Mouse (Mus musculus): ENCODE data around the gene Immp2l. TPM values are rescaled to one million over a fixed set of nuclear protein-coding genes. Genes with fewer than 3 reads are reported as not detected.

Gene Immp2l
- polyA plus RNA-seq, 1 experiment from 2014 or later = 4.3 TPM

GRCm38 (mm10) chr12:41330988-41331671 is 307.2 kb downstream of the Immp2l start:
- no peaks in the 10 kb centered on the region for H3K9me3 ChIP-seq
- ATAC-seq (replicated peaks) = no peak
- no peaks in the 10 kb centered on the region for H3K4me1 ChIP-seq
- no peak overlapping the region for H3K4me2 ChIP-seq (replicated peaks)
- no peaks in the 10 kb centered on the region for H3K27me3 ChIP-seq
- 66% methylated on average over 7 of the region's 7 CpGs for WGBS
- H3K9ac ChIP-seq (replicated peaks) = no peak overlapping the region
- no peak overlapping the region for H3K4me3 ChIP-seq
- H3K36me3 ChIP-seq = no peaks in the 10 kb centered on the region
- no peak overlapping the region for H3K27ac ChIP-seq (replicated peaks)

DNA sequence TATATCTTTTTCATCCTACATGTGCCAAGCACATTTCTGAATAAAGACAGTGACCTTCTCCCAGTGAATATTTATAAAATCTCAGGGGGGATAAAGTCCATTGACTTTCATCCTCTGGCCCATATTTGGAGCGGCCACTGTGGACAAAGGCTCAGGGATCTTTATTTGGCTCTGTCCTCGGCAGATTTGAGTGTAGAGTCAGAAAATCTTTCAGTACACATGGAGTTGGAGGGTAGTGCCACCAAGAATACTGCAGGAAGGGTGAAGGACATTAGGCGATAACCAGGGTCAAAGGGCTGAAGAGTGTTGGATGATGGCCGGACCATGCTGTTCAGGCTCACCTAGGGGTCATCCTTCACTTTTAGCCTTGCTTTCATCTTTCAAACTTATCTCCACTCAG is 321.7 kb downstream of the Immp2l start:
- no peak for ATAC-seq (replicated peaks)
- Histone ChIP-seq H3K36me3 (no peaks in the 10 kb centered on the region), H3K9ac (replicated peaks) (no peak overlapping the region), H3K27me3 (no peaks in the 10 kb centered on the region), H3K4me1 (0 out of 2 replicates have a peak, but pooled peaks cover 3% of the 10 kb centered on the region), H3K27ac (replicated peaks) (no peak overlapping the region), H3K4me3 (no peak overlapping the region), H3K4me2 (replicated peaks) (no peak overlapping the region), H3K9me3 (no peaks in the 10 kb centered on the region)
- 88% methylated on average over 4 of the region's 4 CpGs for WGBS

DNA sequence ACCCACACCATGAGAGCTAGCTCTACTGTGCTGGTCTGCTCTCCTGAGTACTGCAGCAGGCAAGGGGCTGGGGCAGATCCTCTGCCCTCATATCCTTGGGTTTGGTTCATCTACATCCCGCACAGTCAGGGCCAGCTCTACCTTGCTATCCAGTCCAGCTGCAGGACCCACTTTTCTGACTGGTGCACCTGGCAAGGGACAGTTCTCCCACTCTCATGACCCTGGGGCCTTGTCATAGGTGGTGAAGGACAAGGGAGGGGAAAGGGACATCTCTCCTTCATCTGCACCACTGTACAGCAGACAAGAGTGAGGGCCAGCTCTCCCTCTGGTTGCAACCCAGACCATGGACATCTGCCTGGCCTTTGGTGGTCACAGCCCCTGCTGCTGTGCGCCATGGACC is 323.6 kb downstream of the Immp2l start:
- Histone ChIP-seq H3K27me3 (no peaks in the 10 kb centered on the region), H3K27ac (replicated peaks) (no peak overlapping the region), H3K4me1 (peaks cover 8% of the 10 kb centered on the region), H3K4me2 (replicated peaks) (no peak overlapping the region), H3K9ac (replicated peaks) (no peak overlapping the region), H3K4me3 (no peak overlapping the region), H3K36me3 (no peaks in the 10 kb centered on the region), H3K9me3 (no peaks in the 10 kb centered on the region)
- ATAC-seq (replicated peaks) = no peak
- WGBS = 94% methylated on average over 2 of the region's 2 CpGs

DNA sequence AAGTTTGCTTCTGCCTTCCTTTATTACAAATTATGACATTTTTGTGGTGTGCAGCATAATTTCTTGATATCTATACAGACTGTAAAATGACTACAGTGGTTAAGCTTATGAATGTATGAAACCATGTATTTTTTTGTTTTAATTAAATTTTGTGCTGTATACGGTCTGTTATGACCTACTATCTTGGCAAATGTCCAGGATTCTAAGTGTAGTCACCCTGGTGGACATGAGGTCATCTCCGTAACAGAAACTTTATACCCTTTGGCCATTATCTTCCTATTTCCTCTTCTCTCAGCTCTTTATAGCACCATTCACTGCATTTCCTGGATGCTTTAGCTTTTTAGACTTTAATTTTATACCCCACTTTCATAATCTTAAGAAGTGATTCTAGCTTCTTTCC is 325.5 kb downstream of the Immp2l start:
- 81% methylated on average over 2 of the region's 2 CpGs for WGBS
- no peak overlapping the region for H3K9ac ChIP-seq (replicated peaks)
- H3K4me3 ChIP-seq = no peak overlapping the region
- no peak overlapping the region for H3K27ac ChIP-seq (replicated peaks)
- H3K9me3 ChIP-seq = no peaks in the 10 kb centered on the region
- no peaks in the 10 kb centered on the region for H3K36me3 ChIP-seq
- H3K27me3 ChIP-seq = no peaks in the 10 kb centered on the region
- no peak for ATAC-seq (replicated peaks)
- no peak overlapping the region for H3K4me2 ChIP-seq (replicated peaks)
- peaks cover 8% of the 10 kb centered on the region for H3K4me1 ChIP-seq

GRCm38 (mm10) chr12:41349814-41350213 is 325.9 kb downstream of the Immp2l start:
- WGBS = 86% methylated on average over 2 of the region's 2 CpGs
- ATAC-seq (replicated peaks) = no peak
- Histone ChIP-seq H3K9me3 (no peaks in the 10 kb centered on the region), H3K4me2 (replicated peaks) (no peak overlapping the region), H3K4me3 (no peak overlapping the region), H3K27ac (replicated peaks) (no peak overlapping the region), H3K9ac (replicated peaks) (no peak overlapping the region), H3K36me3 (no peaks in the 10 kb centered on the region), H3K27me3 (no peaks in the 10 kb centered on the region), H3K4me1 (peaks cover 8% of the 10 kb centered on the region)

GRCm38 (mm10) chr12:41351275-41351674 is 327.4 kb downstream of the Immp2l start:
- H3K36me3 ChIP-seq = no peaks in the 10 kb centered on the region
- peaks cover 8% of the 10 kb centered on the region for H3K4me1 ChIP-seq
- 11% methylated on average over 2 of the region's 2 CpGs for WGBS
- H3K27ac ChIP-seq (replicated peaks) = no peak overlapping the region; the same call in 1 of the 2 replicates
- no peak overlapping the region for H3K4me3 ChIP-seq
- H3K4me2 ChIP-seq (replicated peaks) = no peak overlapping the region
- no peaks in the 10 kb centered on the region for H3K9me3 ChIP-seq
- peak; percentile 91 for ATAC-seq (replicated peaks)
- H3K27me3 ChIP-seq = no peaks in the 10 kb centered on the region
- no peak overlapping the region for H3K9ac ChIP-seq (replicated peaks)

DNA sequence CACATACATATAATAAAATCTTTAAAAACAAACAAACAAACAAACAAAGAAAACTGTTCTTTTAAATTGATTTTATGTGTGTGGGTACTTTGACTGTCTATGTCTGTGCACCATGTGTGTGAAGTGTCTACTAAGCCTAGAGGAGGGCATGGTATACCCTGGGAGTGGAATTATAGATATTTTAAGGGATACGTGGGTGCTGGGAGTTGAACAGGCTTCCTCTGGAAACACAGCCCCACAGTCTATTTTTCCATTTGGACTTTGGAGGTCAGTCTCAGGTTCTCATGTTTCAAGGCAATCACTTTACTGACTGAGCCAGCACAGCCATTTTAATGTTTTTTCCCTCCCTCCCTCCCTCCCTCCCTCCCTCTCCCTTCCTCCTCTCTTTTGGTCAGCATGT is 331.0 kb downstream of the Immp2l start:
- H3K27ac ChIP-seq (replicated peaks) = no peak overlapping the region
- no peaks in the 10 kb centered on the region for H3K9me3 ChIP-seq
- peaks cover 8% of the 10 kb centered on the region for H3K4me1 ChIP-seq
- H3K9ac ChIP-seq (replicated peaks) = no peak overlapping the region
- ATAC-seq (replicated peaks) = no peak
- no peaks in the 10 kb centered on the region for H3K27me3 ChIP-seq
- WGBS = 82% methylated on average over 1 of the region's 1 CpGs
- no peak overlapping the region for H3K4me2 ChIP-seq (replicated peaks)
- no peaks in the 10 kb centered on the region for H3K36me3 ChIP-seq
- H3K4me3 ChIP-seq = no peak overlapping the region

DNA sequence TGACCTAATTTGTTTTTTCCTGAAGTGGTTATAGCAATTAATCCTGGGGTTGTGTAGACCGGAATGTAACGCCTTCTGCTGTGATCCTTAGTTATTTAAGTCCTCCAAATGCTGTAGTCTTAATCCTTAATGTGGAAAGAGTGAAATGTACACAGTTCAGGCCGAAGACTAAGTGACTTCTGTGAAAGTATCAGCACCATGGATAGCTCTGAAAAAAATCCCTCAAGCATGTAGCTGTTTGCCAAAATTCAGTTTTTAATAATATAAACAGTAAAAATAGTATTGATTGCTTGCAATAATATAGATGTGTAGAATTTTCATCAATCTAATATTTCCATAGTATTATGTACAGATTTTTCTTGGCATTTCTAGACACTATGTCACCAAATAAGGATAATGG is 332.1 kb downstream of the Immp2l start:
- Histone ChIP-seq H3K4me1 (peaks cover 4% of the 10 kb centered on the region), H3K4me2 (replicated peaks) (no peak overlapping the region), H3K4me3 (no peak overlapping the region), H3K36me3 (no peaks in the 10 kb centered on the region), H3K9me3 (no peaks in the 10 kb centered on the region), H3K27ac (replicated peaks) (no peak overlapping the region), H3K27me3 (no peaks in the 10 kb centered on the region), H3K9ac (replicated peaks) (no peak overlapping the region)
- 71% methylated on average over 3 of the region's 3 CpGs for WGBS
- ATAC-seq (replicated peaks) = no peak

GRCm38 (mm10) chr12:41386685-41387084 is 362.8 kb downstream of the Immp2l start:
- no peaks in the 10 kb centered on the region for H3K4me1 ChIP-seq
- H3K27me3 ChIP-seq = no peaks in the 10 kb centered on the region
- 85% methylated on average over 1 of the region's 1 CpGs for WGBS
- H3K9me3 ChIP-seq = no peaks in the 10 kb centered on the region
- no peak overlapping the region for H3K9ac ChIP-seq (replicated peaks)
- no peak overlapping the region for H3K4me3 ChIP-seq
- ATAC-seq (replicated peaks) = no peak
- no peak overlapping the region for H3K27ac ChIP-seq (replicated peaks)
- no peaks in the 10 kb centered on the region for H3K36me3 ChIP-seq
- no peak overlapping the region for H3K4me2 ChIP-seq (replicated peaks)

DNA sequence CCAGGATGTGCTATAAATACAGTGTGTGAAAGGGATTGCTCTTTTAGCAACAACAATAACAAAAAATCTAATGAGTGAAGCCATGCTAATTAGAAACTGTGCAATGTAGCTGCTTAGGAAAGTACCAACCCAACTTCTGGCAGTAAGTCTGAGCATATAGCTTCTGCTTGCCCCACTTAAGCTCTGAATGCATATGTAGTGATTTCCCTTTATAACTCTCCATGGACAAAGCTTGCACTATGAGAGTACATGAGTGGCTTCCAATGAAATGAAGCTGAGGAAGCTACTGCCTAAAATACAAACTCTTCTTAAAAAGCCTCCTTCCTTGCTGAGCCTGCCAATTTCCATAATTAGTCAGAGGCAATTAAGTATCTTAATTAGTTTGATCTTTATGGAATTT is 370.3 kb downstream of the Immp2l start:
- H3K9me3 ChIP-seq = no peaks in the 10 kb centered on the region

DNA sequence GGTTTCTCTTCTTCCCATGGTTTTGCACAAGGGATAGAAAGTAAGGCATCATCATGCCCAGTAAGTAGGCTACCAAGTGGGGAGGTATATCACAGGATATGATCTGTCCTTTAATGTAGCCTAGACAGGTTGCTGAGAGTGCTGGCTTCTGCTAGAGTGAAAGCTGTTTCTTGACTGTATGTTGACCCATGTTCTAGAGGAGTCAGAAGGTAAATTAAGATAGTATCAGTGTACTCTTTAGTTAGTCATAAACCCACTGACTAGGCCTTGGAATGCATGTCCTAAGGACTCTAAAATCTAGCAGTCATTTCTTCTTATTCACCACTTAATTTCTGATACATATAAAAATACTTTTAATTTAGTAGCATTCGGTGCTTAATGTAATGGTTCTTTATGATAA is 377.2 kb downstream of the Immp2l start:
- no peaks in the 10 kb centered on the region for H3K4me1 ChIP-seq
- WGBS = 96% methylated on average over 1 of the region's 1 CpGs

More for the DNA sequence above, 370.3 kb downstream of the Immp2l start:
- no peak overlapping the region for H3K4me3 ChIP-seq
- H3K27ac ChIP-seq (replicated peaks) = no peak overlapping the region
- no peaks in the 10 kb centered on the region for H3K36me3 ChIP-seq
- ATAC-seq (replicated peaks) = no peak
- H3K4me2 ChIP-seq (replicated peaks) = no peak overlapping the region
- no peak overlapping the region for H3K9ac ChIP-seq (replicated peaks)
- H3K4me1 ChIP-seq = no peaks in the 10 kb centered on the region
- no peaks in the 10 kb centered on the region for H3K27me3 ChIP-seq

DNA sequence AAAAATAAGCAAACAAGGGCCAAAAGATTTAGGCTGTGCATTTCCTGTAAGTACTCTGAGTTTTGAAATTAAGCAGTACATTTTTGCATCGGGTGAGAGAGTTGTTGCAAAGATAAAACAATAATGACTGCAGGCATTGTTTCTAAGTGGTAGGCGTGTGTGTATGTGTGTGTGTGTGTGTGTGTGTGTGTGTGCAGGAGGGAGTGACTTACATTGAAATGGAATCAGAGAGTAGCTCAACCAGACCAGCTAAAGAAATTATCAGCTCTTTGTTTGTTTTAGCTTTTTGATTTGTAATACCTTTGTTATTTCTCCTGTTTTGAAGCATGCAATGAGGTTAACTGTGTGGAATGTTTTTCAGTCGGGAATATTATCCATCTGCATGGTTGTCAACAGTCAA is 378.0 kb downstream of the Immp2l start:
- no peak for ATAC-seq (replicated peaks)
- 67% methylated on average over 3 of the region's 3 CpGs for whole genome bisulfite sequencing
- no peaks in the 10 kb centered on the region for H3K9me3 ChIP-seq
- no peaks in the 10 kb centered on the region for H3K36me3 ChIP-seq
- no peak overlapping the region for H3K4me2 ChIP-seq (replicated peaks)
- no peaks in the 10 kb centered on the region for H3K27me3 ChIP-seq
- no peak overlapping the region for H3K4me3 ChIP-seq
- no peak overlapping the region for H3K27ac ChIP-seq (replicated peaks)
- H3K4me1 ChIP-seq = no peaks in the 10 kb centered on the region
- H3K9ac ChIP-seq (replicated peaks) = no peak overlapping the region

More for the DNA sequence above, 377.2 kb downstream of the Immp2l start:
- Histone ChIP-seq H3K4me2 (replicated peaks) (no peak overlapping the region), H3K36me3 (no peaks in the 10 kb centered on the region), H3K9me3 (no peaks in the 10 kb centered on the region), H3K4me3 (no peak overlapping the region), H3K27me3 (no peaks in the 10 kb centered on the region), H3K9ac (replicated peaks) (no peak overlapping the region), H3K27ac (replicated peaks) (no peak overlapping the region)
- ATAC-seq (replicated peaks) = no peak

GRCm38 (mm10) chr12:41409431-41409830 is 385.5 kb downstream of the Immp2l start:
- H3K9me3 ChIP-seq = no peaks in the 10 kb centered on the region
- 34% methylated on average over 3 of the region's 3 CpGs for WGBS
- no peaks in the 10 kb centered on the region for H3K4me1 ChIP-seq
- no peak overlapping the region for H3K4me2 ChIP-seq (replicated peaks)
- ATAC-seq (replicated peaks) = no peak
- H3K9ac ChIP-seq (replicated peaks) = no peak overlapping the region
- H3K27me3 ChIP-seq = no peaks in the 10 kb centered on the region
- no peaks in the 10 kb centered on the region for H3K36me3 ChIP-seq
- no peak overlapping the region for H3K4me3 ChIP-seq
- no peak overlapping the region for H3K27ac ChIP-seq (replicated peaks)

Data from forebrain, embryonic 15.5 days (tissue).